Mouse (Mus musculus): Measurements from ENCODE around the gene Vgll2.

DNA sequence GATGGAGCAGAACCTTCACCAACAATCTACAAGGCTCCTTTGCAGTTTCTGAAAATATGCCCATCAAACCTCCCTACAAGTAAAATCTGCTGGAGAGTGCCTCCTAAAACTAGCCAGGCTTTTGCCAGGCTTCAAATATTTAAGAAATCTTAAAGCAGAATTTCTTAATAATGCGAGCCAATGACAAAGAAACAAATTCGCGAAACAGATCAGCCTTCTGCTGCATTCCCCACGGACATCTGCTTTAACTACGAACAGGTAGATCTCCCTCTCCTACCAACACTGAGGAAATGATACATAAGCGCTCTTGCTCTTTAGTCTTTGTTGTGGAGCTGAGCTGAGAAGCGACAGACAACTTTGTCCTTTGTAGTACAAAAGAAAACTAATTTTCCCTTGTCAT is 3.5 kb downstream of the Vgll2 start:
- no peak for TF ChIP-seq EP300 (IDR thresholded peaks at IDR 0.05; ENCODE audit: low read depth)
- TF ChIP-seq CTCF (IDR thresholded peaks at IDR 0.05; ENCODE audit: low read depth), result no peak

Data from liver, embryonic 14.5 days (tissue).